Mouse (Mus musculus) olfactory bulb, adult 2 months (tissue): ENCODE measurements at regions not wholly inside any gene's neighbourhood (a gene's known extent, or its start where the extent isn't known, plus 50 kb on each side); places are given as distances from the start of the nearest gene placed in this dataset.

Experiments used
- CTCF ChIP-seq: fragments of 200-500 bp; IDR thresholded peaks from 2 replicates; pipeline ENCODE4 v1.5.1; 2012; ENCODE audit warnings: low read depth, mild to moderate bottlenecking, low read length, moderate library complexity; ENCODE audit not compliant: insufficient read depth
- POLR2A ChIP-seq: fragments of 200-500 bp; IDR thresholded peaks from 2 replicates; pipeline ENCODE4 v1.6.1; 2012; ENCODE audit warnings: mild to moderate bottlenecking, low read depth, low read length, moderate library complexity; ENCODE audit not compliant: insufficient read depth

DNA sequence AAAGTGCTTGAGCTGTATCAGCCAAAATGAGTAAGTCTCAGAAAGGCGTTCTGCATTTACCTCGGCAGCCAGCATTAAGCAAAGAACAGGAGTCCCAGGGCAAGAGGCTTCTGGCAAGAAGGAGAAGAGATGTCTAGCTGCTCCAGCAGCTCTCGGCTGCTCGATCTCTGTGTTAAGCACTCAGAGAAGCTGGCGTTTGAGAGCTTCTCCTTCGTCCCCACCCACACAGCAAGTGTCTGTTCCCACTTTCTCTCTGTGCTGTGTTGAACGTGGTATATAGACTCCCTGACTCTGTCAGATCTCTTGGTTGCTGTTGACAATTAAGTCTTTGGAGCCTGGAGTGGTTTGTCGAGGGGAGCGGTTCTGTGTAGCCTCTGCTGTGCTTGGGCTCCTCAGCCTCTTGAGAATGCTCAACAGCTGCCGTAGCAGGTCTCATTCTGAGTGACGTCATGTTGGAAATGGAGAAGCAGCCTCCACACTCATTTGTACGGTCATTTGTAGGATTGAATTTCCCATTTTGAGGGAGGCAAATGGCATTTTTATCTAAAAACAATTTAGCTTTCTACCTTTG is 140.3 kb upstream of the Fer start:
- no peak for TF ChIP-seq CTCF
- no peak for TF ChIP-seq POLR2A
